ENCODE assay signal across 10 mouse cellular contexts in genomic region chr11:50227226-50227625, GRCm38 (mm10). TPM values are rescaled to one million over a fixed set of nuclear protein-coding genes. Genes with fewer than 3 reads are reported as not detected.
A peak's percentile ranks its signal among the peaks of the same experiment; 100 is the strongest.
DNase-seq lines count a peak whose midpoint lies in the region; ATAC-seq and TF ChIP-seq lines count a peak whose summit lies in the region.
"Had no signal": no experiment of that assay in that cellular context is flagged by ENCODE, and none has a peak within 500 bp of the region (broad histone marks: within the 10 kb centered on the region; RNA-seq: fewer than 3 reads in every experiment).

No protein-coding gene starts in this region.

- H3K27me3 ChIP-seq in heart, adult 2 months (ENCODE audit: control insufficient read depth, insufficient read depth, low read length), result no peaks in the 10 kb centered on the region
- no peaks in the 10 kb centered on the region for H3K27me3 ChIP-seq in C2C12 (ENCODE audit: control insufficient read depth, insufficient read depth, insufficient read length)
- H3K27me3 ChIP-seq in forebrain, postnatal 0 days (ENCODE audit: insufficient read depth, low read length), result no peaks in the 10 kb centered on the region
- no peaks in the 10 kb centered on the region for H3K27me3 ChIP-seq in liver, embryonic 14.5 days (ENCODE audit: control insufficient read depth, insufficient read depth, low read length)
- H3K27me3 ChIP-seq: CH12.LX had no signal

- WGBS in heart, adult 2 months, result 55% methylated on average over 3 of the region's 3 CpGs
- 79% methylated on average over 3 of the region's 3 CpGs for WGBS in forebrain, postnatal 0 days
- WGBS in liver, embryonic 14.5 days (ENCODE audit: insufficient replicate concordance), result 64% methylated on average over 3 of the region's 3 CpGs

- no peak for DNase-seq in heart, adult 2 months
- no peak for DNase-seq in heart, postnatal 36 days
- no peak for DNase-seq in forebrain, postnatal 0 days
- DNase-seq in liver, embryonic 14.5 days (ENCODE audit: low read depth in 3 of 3, low spot score in 3 of 3), result no peak
- no peak for DNase-seq in spleen, adult 18-20 months
- no peak for DNase-seq in natural killer cell, adult 2 months (ENCODE audit: low spot score in 2 of 2)
- DNase-seq in embryo, embryonic 11 days, result no peak

- H3K9ac ChIP-seq in heart, adult 2 months (ENCODE audit: low read depth, low read length), result 0 out of 2 replicates have a peak overlapping the region, but pooled peaks have one; percentile 5
- H3K9ac ChIP-seq in forebrain, postnatal 0 days, result no peak overlapping the region
- 0 out of 2 replicates have a peak overlapping the region, but pooled peaks have one; percentile 1 for H3K9ac ChIP-seq in liver, embryonic 14.5 days (replicated peaks)

- H3K4me3 ChIP-seq in heart, adult 2 months, result no peak overlapping the region; the same call in 1 of the 2 replicates
- peak overlapping the region; percentile 82 for H3K4me3 ChIP-seq in C2C12 (ENCODE audit: insufficient read depth, poor library complexity, severe bottlenecking)
- H3K4me3 ChIP-seq in forebrain, postnatal 0 days (ENCODE audit: low read depth, low read length), result no peak overlapping the region
- peak overlapping the region in 1 of 2 experiments; percentile 83; a peak in 3 of 4 replicates for H3K4me3 ChIP-seq in liver, embryonic 14.5 days (ENCODE audit: insufficient read depth in 1 of 2, low read depth in 2 of 2, low read length in 2 of 2)

- peak overlapping the region; percentile 94 for H3K4me2 ChIP-seq in forebrain, postnatal 0 days (ENCODE audit: low read depth)
- peak overlapping the region; percentile 92 for H3K4me2 ChIP-seq in liver, embryonic 14.5 days (ENCODE audit: low read depth)

- TF ChIP-seq EP300 in heart, adult 2 months (IDR thresholded peaks at IDR 0.05; ENCODE audit: insufficient read depth, low read depth, low read length), result no peak
- no peak for TF ChIP-seq EP300 in liver, embryonic 14.5 days (IDR thresholded peaks at IDR 0.05; ENCODE audit: low read depth)

- ATAC-seq in forebrain, postnatal 0 days, result no peak
- no peak for ATAC-seq in liver, embryonic 14.5 days (ENCODE audit: insufficient read depth)

- H3K79me2 ChIP-seq in heart, adult 2 months (replicated peaks; ENCODE audit: control insufficient read depth, insufficient read depth, low read length), result no peaks in the 10 kb centered on the region
- H3K79me2 ChIP-seq in C2C12 (ENCODE audit: control insufficient read depth, insufficient read depth), result peaks cover 92% of the 10 kb centered on the region

- peaks cover 42% of the 10 kb centered on the region for H3K79me3 ChIP-seq in C2C12 (ENCODE audit: low read depth)

- no peaks in the 10 kb centered on the region for H3K9me3 ChIP-seq in forebrain, postnatal 0 days (ENCODE audit: low read length)
- H3K9me3 ChIP-seq in liver, embryonic 14.5 days (ENCODE audit: control insufficient read depth, low read length), result no peaks in the 10 kb centered on the region
- H3K9me3 ChIP-seq: limb, embryonic 15.5 days had no signal

- TF ChIP-seq POLR2A in heart, adult 2 months (IDR thresholded peaks at IDR 0.05; ENCODE audit: insufficient read depth, low read depth, low read length), result 0 out of 2 replicates have a peak, but pooled peaks have one; percentile 37

- H3K27ac ChIP-seq in heart, adult 2 months, result peak overlapping the region; percentile 85
- no peak overlapping the region for H3K27ac ChIP-seq in forebrain, postnatal 0 days (ENCODE audit: low read depth, low read length)
- peak overlapping the region; percentile 98 for H3K27ac ChIP-seq in liver, embryonic 14.5 days

- no peak overlapping the region for H3ac ChIP-seq in C2C12 (ENCODE audit: control insufficient read depth, insufficient read length, low read depth)

- H3K36me3 ChIP-seq in heart, adult 2 months (ENCODE audit: control insufficient read depth, insufficient read depth, low read length), result no peaks in the 10 kb centered on the region
- peaks cover 40% of the 10 kb centered on the region for H3K36me3 ChIP-seq in C2C12 (ENCODE audit: control insufficient read depth, insufficient read depth)
- peaks cover 14% of the 10 kb centered on the region for H3K36me3 ChIP-seq in forebrain, postnatal 0 days (ENCODE audit: insufficient read depth)
- peaks cover 11% of the 10 kb centered on the region for H3K36me3 ChIP-seq in liver, embryonic 14.5 days (replicated peaks; ENCODE audit: control insufficient read depth, insufficient read depth, low read depth)

- intact Hi-C loops in heart, adult 2 months (cut with DNase I), result loop anchor here (2.0 to 10.0 kb wide), 2 partner anchors 52 to 242 kb away; partner anchors contain the start of gene Mrnip
- intact Hi-C loops in heart, postnatal 36 days (cut with DNase I), result no loop called here

- peaks cover 29% of the 10 kb centered on the region for H3K4me1 ChIP-seq in heart, adult 2 months (ENCODE audit: control insufficient read depth, insufficient read depth, low read length)
- H3K4me1 ChIP-seq in forebrain, postnatal 0 days (ENCODE audit: insufficient read depth), result peaks cover 21% of the 10 kb centered on the region
- peaks cover 19 to 20% of the 10 kb centered on the region in 2 experiments for H3K4me1 ChIP-seq in liver, embryonic 14.5 days (replicated peaks; ENCODE audit: control insufficient read depth in 2 of 2, insufficient read depth in 2 of 2, low read length in 1 of 2)

- TF ChIP-seq CTCF in heart, adult 2 months (IDR thresholded peaks at IDR 0.05), result no peak
- no peak for TF ChIP-seq CTCF in C2C12 (IDR thresholded peaks at IDR 0.05; ENCODE audit: control insufficient read depth, insufficient read depth, insufficient read length)
- no peak for TF ChIP-seq CTCF in forebrain, postnatal 0 days (IDR thresholded peaks at IDR 0.05; ENCODE audit: low read depth)
- no peak for TF ChIP-seq CTCF in liver, embryonic 14.5 days (IDR thresholded peaks at IDR 0.05; ENCODE audit: low read depth)

TF ChIP-seq in C2C12, 6 proteins besides CTCF, POLR2A, EP300 and RAD21:
- no peak for TF ChIP-seq CEBPB (IDR thresholded peaks at IDR 0.05; ENCODE audit: low read depth)

RNA-seq across cellular contexts. Expression of gene Ltc4s, which starts 11.2 kb away (rescaled TPM):
- total RNA-seq in heart, adult 2 months (2021), result 1 to 10 TPM; 8.8 to 10.0 TPM
- 16.2 and 18.1 TPM in 2 replicates for polyA plus RNA-seq in heart, adult 2 months (2012; rRNA removed)
- total RNA-seq in heart, postnatal 36 days (2021), result 1 to 10 TPM; 5.5 to 8.6 TPM
- 1.3 TPM for polyA plus RNA-seq in C2C12 (2012; fragmentation: generic; extraction: Trizol)
- 1.5 and 6.1 TPM in 2 replicates for total RNA-seq in forebrain, postnatal 0 days (2014; rRNA removed)
- polyA plus RNA-seq in forebrain, postnatal 0 days (2015; fragmentation: Nextera tagmentation; extraction: Ambion mirVana), result 6.1 TPM in 2 replicates
- polyA plus RNA-seq in liver, embryonic 14.5 days (2012; rRNA removed), result 0.54 and 0.81 TPM in 2 replicates
- polyA plus RNA-seq in liver, embryonic 14.5 days (2014; fragmentation: Nextera tagmentation; extraction: Ambion mirVana), result 0.61 and 0.83 TPM in 2 replicates

RNA-seq across cellular contexts. Expression of gene Mgat4b, which starts 16.5 kb away (rescaled TPM):
- 10 to 100 TPM; 78.6 to 82.0 TPM for total RNA-seq in heart, adult 2 months (2021)
- polyA plus RNA-seq in heart, adult 2 months (2012; rRNA removed), result 53.8 and 56.7 TPM in 2 replicates
- total RNA-seq in heart, postnatal 36 days (2021), result 10 to 100 TPM; 84.5 to 87.8 TPM
- polyA plus RNA-seq in C2C12 (2012; fragmentation: generic; extraction: Trizol), result 139 TPM
- 106 and 107 TPM in 2 replicates for total RNA-seq in forebrain, postnatal 0 days (2014; rRNA removed)
- 75.4 and 91.8 TPM in 2 replicates for polyA plus RNA-seq in forebrain, postnatal 0 days (2015; fragmentation: Nextera tagmentation; extraction: Ambion mirVana)
- polyA plus RNA-seq in liver, embryonic 14.5 days (2012; rRNA removed), result 14.8 and 16.6 TPM in 2 replicates
- polyA plus RNA-seq in liver, embryonic 14.5 days (2014; fragmentation: Nextera tagmentation; extraction: Ambion mirVana), result 5.7 and 9.5 TPM in 2 replicates

RNA-seq across cellular contexts. Expression of gene Sqstm1, which starts 16.6 kb away (rescaled TPM):
- total RNA-seq in heart, adult 2 months (2021), result 100 to 1,000 TPM; 298 to 421 TPM
- 200 and 225 TPM in 2 replicates for polyA plus RNA-seq in heart, adult 2 months (2012; rRNA removed)
- total RNA-seq in heart, postnatal 36 days (2021), result 100 to 1,000 TPM; 379 to 464 TPM
- polyA plus RNA-seq in C2C12 (2012; fragmentation: generic; extraction: Trizol), result 660 TPM
- 303 and 330 TPM in 2 replicates for total RNA-seq in forebrain, postnatal 0 days (2014; rRNA removed)
- polyA plus RNA-seq in forebrain, postnatal 0 days (2015; fragmentation: Nextera tagmentation; extraction: Ambion mirVana), result 413 and 423 TPM in 2 replicates
- polyA plus RNA-seq in liver, embryonic 14.5 days (2012; rRNA removed), result 36.8 and 43.7 TPM in 2 replicates
- 103 and 117 TPM in 2 replicates for polyA plus RNA-seq in liver, embryonic 14.5 days (2014; fragmentation: Nextera tagmentation; extraction: Ambion mirVana)

RNA-seq across cellular contexts. Expression of gene Mrnip, which starts 53.0 kb away (rescaled TPM):
- total RNA-seq in heart, adult 2 months (2021), result 1 to 10 TPM; 1.6 to 1.8 TPM
- 3.0 and 3.5 TPM in 2 replicates for polyA plus RNA-seq in heart, adult 2 months (2012; rRNA removed)
- total RNA-seq in heart, postnatal 36 days (2021), result 1 to 10 TPM; 1.8 to 2.4 TPM
- 4.7 TPM for polyA plus RNA-seq in C2C12 (2012; fragmentation: generic; extraction: Trizol)
- total RNA-seq in forebrain, postnatal 0 days (2014; rRNA removed), result 28.7 and 37.5 TPM in 2 replicates
- 29.4 and 32.2 TPM in 2 replicates for polyA plus RNA-seq in forebrain, postnatal 0 days (2015; fragmentation: Nextera tagmentation; extraction: Ambion mirVana)
- 7.4 and 7.6 TPM in 2 replicates for polyA plus RNA-seq in liver, embryonic 14.5 days (2012; rRNA removed)
- polyA plus RNA-seq in liver, embryonic 14.5 days (2014; fragmentation: Nextera tagmentation; extraction: Ambion mirVana), result 8.5 and 9.3 TPM in 2 replicates
